Mouse (Mus musculus) liver, embryonic 16.5 days (tissue): Measurements from ENCODE around the gene Ssh2. TPM values are rescaled to one million over a fixed set of nuclear protein-coding genes. Genes with fewer than 3 reads are reported as not detected.
A peak's percentile ranks its signal among the peaks of the same experiment; 100 is the strongest.

Source experiments
- ATAC-seq: fragments of 200-750 bp; cut with Nextera tagmentation; 2 replicates; pipeline ENCODE4 v1.8.0; 2017; ENCODE audit warnings: low read depth, mild to moderate bottlenecking, moderate number of reproducible peaks, moderate library complexity
- H3K27ac ChIP-seq: fragments of 300-500 bp; sonication (generic); 2 replicates; pipeline ENCODE4 v1.5.1; 2014; ENCODE audit warnings: mild to moderate bottlenecking, low read length
- H3K27me3 ChIP-seq: fragments of 300-500 bp; sonication (generic); 2 replicates; pipeline ENCODE4 v1.6.1; 2014; ENCODE audit warnings: low read depth, low read length, mixed read lengths; ENCODE audit not compliant: control insufficient read depth, insufficient read depth
- H3K36me3 ChIP-seq: fragments of 300-500 bp; sonication (generic); 2 replicates; pipeline ENCODE4 v1.6.1; 2014; ENCODE audit warnings: mild to moderate bottlenecking; ENCODE audit not compliant: control insufficient read depth, insufficient read depth
- H3K4me1 ChIP-seq: fragments of 300-500 bp; sonication (generic); 2 replicates; pipeline ENCODE4 v1.6.1; 2014; ENCODE audit warnings: low read depth, low read length, mixed read lengths; ENCODE audit not compliant: control insufficient read depth
- H3K4me2 ChIP-seq: fragments of 300-500 bp; sonication (generic); 2 replicates; pipeline ENCODE4 v1.6.1; 2014; ENCODE audit warnings: low read depth, low read length, mixed read lengths
- H3K4me3 ChIP-seq: fragments of 300-500 bp; sonication (generic); 2 replicates; pipeline ENCODE4 v1.5.1; 2014; ENCODE audit warnings: low read depth, mild to moderate bottlenecking, low read length
- H3K9ac ChIP-seq: fragments of 300-500 bp; sonication (generic); 2 replicates; pipeline ENCODE4 v1.6.1; 2014; ENCODE audit warnings: low read depth, low read length
- H3K9me3 ChIP-seq: fragments of 300-500 bp; sonication (generic); replicated peaks from 2 replicates; pipeline ENCODE4 v1.6.1; 2016; ENCODE audit warnings: low read length; ENCODE audit not compliant: control insufficient read depth
- WGBS: fragments of 180-500 bp; shearing (Covaris S2); extraction: QIAGEN DNeasy Blood & Tissue Kit; methylation state at CpG from one replicate; pipeline ENCODE4 v1.1.7; 2014; ENCODE audit not compliant: insufficient replicate concordance; 5-methylcytosine and 5-hydroxymethylcytosine counted together
- polyA plus RNA-seq: library from polyadenylated mRNA; unstranded; fragments of >200 nt; fragmentation: Nextera tagmentation; extraction: Ambion mirVana; gene quantifications from 2 replicates; pipeline ENCODE4 v1.2.1, GENCODE M21; 2015

Gene Ssh2
- polyA plus RNA-seq, 1 experiment from 2014 or later, result 4.7 TPM

DNA sequence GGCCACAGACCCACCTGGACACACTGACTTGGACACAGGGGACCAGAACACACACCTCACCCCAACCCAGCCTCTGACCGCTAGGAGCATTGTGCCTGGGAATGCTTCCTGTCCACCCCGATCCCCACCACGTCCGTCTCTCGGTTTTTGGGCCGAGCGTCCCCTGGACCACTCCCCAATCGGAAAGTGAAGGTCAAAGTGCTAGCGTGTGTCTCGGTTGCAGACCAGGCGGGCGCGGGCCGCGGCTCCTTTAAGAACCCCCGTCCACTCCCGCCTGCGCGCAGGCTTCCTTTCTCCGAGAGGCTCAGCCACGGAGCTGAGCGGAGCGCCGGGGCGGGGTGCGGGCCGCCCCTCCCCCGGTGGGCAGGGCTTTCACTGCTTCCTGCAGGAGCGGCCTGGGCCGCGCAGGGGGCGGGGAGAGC, 276.8 kb downstream of the Ssh2 start:
- ATAC-seq, result peak; percentile 89
- no peaks in the 10 kb centered on the region for H3K36me3 ChIP-seq
- H3K4me3 ChIP-seq, result peak overlapping the region; percentile 84
- WGBS, result under 1% methylated on average over 28 of the region's 32 CpGs
- peaks cover 33% of the 10 kb centered on the region for H3K27me3 ChIP-seq
- peak overlapping the region; percentile 97 for H3K4me2 ChIP-seq
- H3K9me3 ChIP-seq, result no peaks in the 10 kb centered on the region
- peak overlapping the region; percentile 87 for H3K9ac ChIP-seq
- H3K27ac ChIP-seq, result peak overlapping the region; percentile 62
- peaks cover 62% of the 10 kb centered on the region for H3K4me1 ChIP-seq

DNA sequence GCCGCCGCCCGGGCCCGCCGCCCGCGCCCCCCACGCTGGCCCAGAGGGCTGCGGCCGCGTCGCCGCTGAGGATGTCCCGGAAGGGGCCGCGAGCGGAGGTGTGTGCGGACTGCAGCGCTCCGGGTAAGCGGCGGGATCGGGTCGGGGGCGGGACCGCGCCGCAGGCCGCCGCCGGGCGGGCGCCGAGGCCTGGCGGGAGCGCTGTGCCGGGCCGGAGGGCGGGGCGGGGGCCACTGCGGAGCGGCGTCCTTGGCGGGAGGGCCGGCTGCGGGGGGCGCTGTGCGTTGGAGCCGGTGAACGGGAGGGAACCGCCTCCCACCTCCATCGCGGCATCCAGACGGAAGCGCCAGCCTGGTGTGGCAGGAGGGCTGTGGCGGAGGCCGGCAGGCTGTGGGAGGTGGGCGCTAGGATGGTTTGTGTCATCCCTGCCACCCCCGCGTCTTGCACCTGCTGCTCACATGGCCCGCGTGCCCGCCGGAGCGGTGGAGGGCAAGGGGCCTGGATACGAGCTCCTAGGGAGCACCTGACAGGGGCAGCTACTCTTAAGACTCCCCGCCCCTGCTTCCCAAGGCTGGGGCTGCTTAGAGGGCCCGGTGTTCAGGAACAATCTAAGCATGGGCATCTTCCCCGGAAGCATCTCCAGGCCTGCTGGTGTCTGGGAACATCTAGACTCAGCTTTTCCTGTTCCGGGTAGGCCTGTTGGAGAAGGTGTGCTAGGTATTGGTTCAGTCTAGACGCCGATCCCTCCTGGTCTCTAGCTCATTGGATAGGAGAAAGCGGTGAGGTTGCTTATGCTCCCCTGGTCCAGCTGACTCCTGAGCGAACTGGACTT, 277.6 kb downstream of the Ssh2 start, which contains the start of gene Git1:
Git1 (plus strand) TSS at position 51 of the 832 bp plus-strand sequence.
- peaks cover 27% of the 10 kb centered on the region for H3K27me3 ChIP-seq
- H3K9me3 ChIP-seq, result no peaks in the 10 kb centered on the region
- WGBS, result under 1% methylated on average over 64 of the region's 74 CpGs
- H3K36me3 ChIP-seq, result no peaks in the 10 kb centered on the region
- peak; percentile 30 for ATAC-seq
- H3K4me1 ChIP-seq, result peaks cover 64% of the 10 kb centered on the region
- peak within 1 kb of the TSS; percentile 87 for H3K9ac ChIP-seq
- H3K4me2 ChIP-seq, result peak within 1 kb of the TSS; percentile 97
- peak within 1 kb of the TSS; percentile 73 for H3K27ac ChIP-seq
- H3K4me3 ChIP-seq, result peak within 1 kb of the TSS; percentile 84

DNA sequence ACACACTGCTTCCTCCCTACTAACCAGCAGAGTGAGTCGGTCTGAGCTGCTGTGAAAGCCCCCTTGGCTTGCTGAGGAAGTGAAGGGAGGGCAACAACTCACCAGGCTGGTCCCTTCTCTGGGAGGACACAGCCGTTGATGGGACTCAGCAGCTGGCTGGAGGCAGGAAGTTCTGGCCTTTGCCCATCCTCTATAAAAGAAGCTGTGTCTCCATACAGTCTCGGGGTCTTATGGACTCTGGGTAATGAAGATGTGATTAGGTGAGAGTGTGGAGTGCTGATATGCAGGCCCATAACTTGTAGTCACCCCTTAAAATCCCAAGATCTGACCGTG, 278.2 kb downstream of the Ssh2 start:
- peak overlapping the region; percentile 73 for H3K27ac ChIP-seq
- peaks cover 59% of the 10 kb centered on the region for H3K4me1 ChIP-seq
- H3K9ac ChIP-seq, result peak overlapping the region; percentile 87; the same call in 1 of the 2 replicates
- no peaks in the 10 kb centered on the region for H3K36me3 ChIP-seq
- 16% methylated on average over 4 of the region's 4 CpGs for WGBS
- H3K4me2 ChIP-seq, result peak overlapping the region; percentile 93
- no peak for ATAC-seq
- peak overlapping the region; percentile 84 for H3K4me3 ChIP-seq
- H3K27me3 ChIP-seq, result peaks cover 21% of the 10 kb centered on the region
- H3K9me3 ChIP-seq, result no peaks in the 10 kb centered on the region

DNA sequence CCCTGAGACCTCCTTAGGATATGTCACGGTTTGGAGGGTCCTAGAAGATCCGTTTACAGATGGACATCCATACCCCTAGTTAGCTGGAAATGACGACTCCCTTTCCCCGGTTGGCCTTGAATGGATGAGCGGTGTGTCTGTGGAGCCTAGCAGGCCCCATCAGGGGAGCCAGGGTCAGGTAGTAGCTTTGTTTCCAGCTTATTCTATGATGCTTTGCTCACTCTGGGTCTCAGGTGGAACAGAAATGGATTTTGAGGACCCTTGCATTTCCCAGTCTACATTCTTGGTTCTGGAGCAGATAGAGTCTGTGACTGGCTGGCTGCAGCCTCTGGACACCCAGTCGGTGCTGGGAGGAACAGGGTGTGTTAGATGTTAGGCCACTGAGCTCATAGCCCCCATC, 278.7 kb downstream of the Ssh2 start:
- ATAC-seq, result no peak
- Histone ChIP-seq H3K27ac (no peak overlapping the region; the same call in 1 of the 2 replicates), H3K4me2 (0 out of 2 replicates have a peak overlapping the region, but pooled peaks have one; percentile 93), H3K9me3 (no peaks in the 10 kb centered on the region), H3K9ac (no peak overlapping the region), H3K27me3 (peaks cover 16% of the 10 kb centered on the region), H3K4me3 (no peak overlapping the region), H3K4me1 (peaks cover 59% of the 10 kb centered on the region), H3K36me3 (no peaks in the 10 kb centered on the region)
- WGBS, result 62% methylated on average over 6 of the region's 6 CpGs

DNA sequence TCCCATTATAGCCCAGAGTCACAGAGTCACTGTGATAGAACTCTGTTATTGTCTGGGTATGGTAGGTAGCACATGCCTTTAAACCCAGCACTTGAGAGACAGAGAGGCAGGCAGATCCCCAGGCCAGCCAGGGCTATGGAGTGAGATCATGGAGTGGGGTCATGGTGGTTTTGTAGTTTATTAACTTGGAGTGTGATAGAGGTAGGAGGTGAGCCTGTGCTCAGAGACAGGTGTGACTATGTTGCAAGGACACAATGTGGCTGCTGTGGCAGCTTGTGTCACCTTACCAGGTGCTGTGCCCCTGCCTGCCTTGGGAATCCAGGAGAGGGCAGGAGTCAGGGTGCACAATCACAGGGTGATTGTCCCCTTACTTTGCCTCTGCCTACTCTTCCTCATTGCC, 279.4 kb downstream of the Ssh2 start:
- peaks cover 58% of the 10 kb centered on the region for H3K4me1 ChIP-seq

DNA sequence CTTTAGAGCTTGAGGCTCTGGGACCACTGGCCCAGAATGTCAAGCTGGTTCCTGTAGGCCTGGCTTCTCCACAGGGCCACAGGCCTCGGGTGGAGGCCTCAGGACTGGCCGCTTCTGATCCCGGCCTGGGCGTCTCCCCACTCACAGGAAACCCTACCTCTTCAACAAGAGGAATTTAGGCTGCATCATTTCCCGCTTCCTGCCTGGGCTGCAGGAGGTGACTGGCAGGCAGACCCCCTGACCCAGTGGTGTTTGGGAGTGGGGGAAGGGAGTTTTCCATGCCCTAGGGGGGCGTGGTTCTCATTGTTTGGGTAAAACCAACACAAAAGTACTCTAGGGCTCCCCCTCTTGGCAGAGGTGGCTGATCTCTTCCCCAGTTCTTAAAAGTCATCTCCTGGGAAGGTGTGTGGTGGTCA, 281.3 kb downstream of the Ssh2 start:
- H3K4me2 ChIP-seq, result no peak overlapping the region
- ATAC-seq, result no peak
- no peak overlapping the region for H3K4me3 ChIP-seq
- no peak overlapping the region for H3K27ac ChIP-seq
- peaks cover 40% of the 10 kb centered on the region for H3K4me1 ChIP-seq
- WGBS, result 42% methylated on average over 6 of the region's 6 CpGs
- no peaks in the 10 kb centered on the region for H3K9me3 ChIP-seq
- no peaks in the 10 kb centered on the region for H3K36me3 ChIP-seq
- no peaks in the 10 kb centered on the region for H3K27me3 ChIP-seq
- no peak overlapping the region for H3K9ac ChIP-seq

More for the DNA sequence above, 279.4 kb downstream of the Ssh2 start:
- H3K4me3 ChIP-seq, result no peak overlapping the region
- peaks cover 9% of the 10 kb centered on the region for H3K27me3 ChIP-seq
- no peak for ATAC-seq
- H3K27ac ChIP-seq, result peak overlapping the region; percentile 23; the same call in 1 of the 2 replicates
- no peaks in the 10 kb centered on the region for H3K9me3 ChIP-seq
- H3K4me2 ChIP-seq, result no peak overlapping the region
- H3K9ac ChIP-seq, result no peak overlapping the region
- no peaks in the 10 kb centered on the region for H3K36me3 ChIP-seq

DNA sequence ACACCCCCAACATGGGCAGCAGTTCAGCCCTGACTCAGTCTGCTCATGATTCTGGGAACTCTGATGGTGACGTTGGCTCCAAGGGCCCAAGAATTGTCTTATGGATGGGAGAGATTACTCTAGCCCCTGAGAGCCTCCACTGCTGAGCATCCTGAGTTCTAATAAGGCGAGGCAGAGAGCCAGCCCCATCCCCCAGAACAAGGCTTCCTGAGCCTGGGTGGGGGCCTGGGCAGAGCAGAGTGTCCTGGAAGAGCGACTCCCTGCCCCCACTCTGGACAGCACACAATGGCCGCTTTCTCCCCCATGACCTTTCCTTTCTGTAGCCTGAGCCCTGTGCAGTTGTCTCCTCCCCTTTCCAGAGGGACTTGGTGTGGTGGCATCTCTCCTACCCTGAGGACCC, 281.8 kb downstream of the Ssh2 start:
- Histone ChIP-seq H3K27me3 (no peaks in the 10 kb centered on the region), H3K4me1 (peaks cover 36% of the 10 kb centered on the region), H3K4me3 (no peak overlapping the region), H3K27ac (no peak overlapping the region), H3K9ac (no peak overlapping the region), H3K4me2 (no peak overlapping the region), H3K36me3 (no peaks in the 10 kb centered on the region), H3K9me3 (no peaks in the 10 kb centered on the region)
- WGBS, result 61% methylated on average over 4 of the region's 4 CpGs
- ATAC-seq, result no peak

DNA sequence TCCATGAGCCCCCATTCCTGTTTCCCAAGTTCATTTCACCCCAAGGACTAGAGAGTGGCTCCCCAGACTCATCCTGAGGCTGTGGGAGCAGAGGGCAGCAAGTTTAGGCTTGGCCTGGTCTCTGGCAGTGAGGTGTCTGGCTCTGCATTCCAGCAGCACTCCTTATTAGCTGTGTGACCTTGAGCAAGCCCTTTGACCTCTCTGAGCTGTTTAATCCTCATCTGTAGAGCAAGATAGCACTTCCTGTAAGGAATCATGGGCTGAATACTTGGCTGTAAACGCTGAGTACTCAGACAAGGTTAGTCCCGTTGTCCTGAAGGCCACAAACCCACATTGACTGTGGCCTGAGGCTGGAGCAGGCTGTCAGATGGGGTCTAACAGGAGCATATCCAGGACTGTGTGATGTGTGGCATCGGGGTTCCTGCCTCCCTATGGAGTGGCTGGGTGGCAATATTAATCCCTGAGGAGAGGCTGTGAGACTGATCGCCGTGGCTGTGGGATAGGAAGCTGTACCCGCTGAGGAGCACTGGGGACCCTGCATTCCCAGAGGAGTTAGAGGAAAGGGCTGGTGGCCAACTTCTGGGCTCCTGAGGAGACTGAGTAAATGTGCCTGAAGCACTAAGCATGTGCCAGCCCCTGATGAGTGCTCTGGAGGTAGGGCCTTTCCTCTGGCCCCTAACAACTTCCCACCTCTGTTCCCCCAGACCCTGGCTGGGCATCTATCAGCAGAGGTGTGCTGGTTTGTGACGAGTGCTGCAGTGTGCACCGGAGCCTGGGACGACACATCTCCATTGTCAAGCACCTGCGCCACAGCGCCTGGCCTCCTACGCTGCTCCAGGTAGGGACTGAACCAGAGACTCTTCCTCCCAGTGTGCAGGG, 282.4 kb downstream of the Ssh2 start:
- H3K9me3 ChIP-seq, result no peaks in the 10 kb centered on the region
- no peak overlapping the region for H3K4me3 ChIP-seq
- H3K4me2 ChIP-seq, result no peak overlapping the region
- peaks cover 36% of the 10 kb centered on the region for H3K4me1 ChIP-seq
- H3K9ac ChIP-seq, result no peak overlapping the region
- 80% methylated on average over 12 of the region's 12 CpGs for WGBS
- no peak overlapping the region for H3K27ac ChIP-seq
- no peak for ATAC-seq
- no peaks in the 10 kb centered on the region; the same call in 1 of the 2 replicates for H3K36me3 ChIP-seq
- H3K27me3 ChIP-seq, result no peaks in the 10 kb centered on the region
